Mouse (Mus musculus) adrenal gland, postnatal 25 days (tissue): ENCODE measurements around the gene Rnf183. TPM values are rescaled to one million over a fixed set of nuclear protein-coding genes. Genes with fewer than 3 reads are reported as not detected.

Source experiments
- DNase-seq: peaks from one replicate; pipeline ENCODE4 v3.0.0; 2021; ENCODE audit warnings: mixed read lengths
- total RNA-seq: library from RNA; stranded (reverse); gene quantifications from 2 replicates; pipeline ENCODE4 v1.2.3, GENCODE M21; 2021

The Rnf183 gene
- total RNA-seq, 1 experiment from 2014 or later = not detected

DNA sequence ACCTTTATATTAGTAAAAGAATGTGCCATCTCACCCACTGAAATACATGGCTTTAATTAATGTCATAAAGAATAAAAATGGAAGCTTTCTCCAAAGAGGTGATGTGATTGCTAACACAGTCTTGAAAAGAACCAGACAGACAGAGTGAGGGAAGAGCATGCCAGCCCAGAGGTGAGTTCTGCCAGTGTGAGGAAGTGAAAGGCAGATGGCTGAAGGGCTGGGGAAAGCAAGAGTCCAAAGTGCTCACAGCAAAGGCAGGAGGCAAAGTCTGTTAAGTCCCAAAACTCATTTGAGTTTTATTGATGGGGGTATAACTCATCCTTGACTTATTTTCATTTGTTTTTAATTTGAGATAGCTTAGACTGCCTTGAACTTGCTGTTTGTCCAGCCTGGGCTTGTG lies 4.4 kb downstream of the Rnf183 start:
- no peak for DNase-seq

DNA sequence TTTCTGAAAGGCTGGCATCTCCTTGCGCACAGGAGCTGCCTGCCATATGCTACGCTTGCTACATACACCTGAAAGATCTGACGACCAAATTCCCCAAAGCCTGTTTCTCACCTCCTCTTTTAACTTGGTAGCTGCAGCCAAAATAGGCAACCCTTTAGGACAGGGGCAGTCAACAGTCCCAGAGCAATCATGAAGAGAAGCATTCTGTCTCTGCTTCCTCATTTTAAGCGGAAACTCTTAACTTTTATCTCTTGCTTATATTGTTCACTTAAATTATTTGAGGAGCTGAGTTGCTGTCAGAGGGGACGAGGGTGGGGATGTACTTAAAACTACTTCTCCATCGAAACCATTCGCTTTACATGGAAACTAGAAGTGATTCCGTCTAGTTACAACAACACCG lies 5.4 kb downstream of the Rnf183 start:
- no peak for DNase-seq

DNA sequence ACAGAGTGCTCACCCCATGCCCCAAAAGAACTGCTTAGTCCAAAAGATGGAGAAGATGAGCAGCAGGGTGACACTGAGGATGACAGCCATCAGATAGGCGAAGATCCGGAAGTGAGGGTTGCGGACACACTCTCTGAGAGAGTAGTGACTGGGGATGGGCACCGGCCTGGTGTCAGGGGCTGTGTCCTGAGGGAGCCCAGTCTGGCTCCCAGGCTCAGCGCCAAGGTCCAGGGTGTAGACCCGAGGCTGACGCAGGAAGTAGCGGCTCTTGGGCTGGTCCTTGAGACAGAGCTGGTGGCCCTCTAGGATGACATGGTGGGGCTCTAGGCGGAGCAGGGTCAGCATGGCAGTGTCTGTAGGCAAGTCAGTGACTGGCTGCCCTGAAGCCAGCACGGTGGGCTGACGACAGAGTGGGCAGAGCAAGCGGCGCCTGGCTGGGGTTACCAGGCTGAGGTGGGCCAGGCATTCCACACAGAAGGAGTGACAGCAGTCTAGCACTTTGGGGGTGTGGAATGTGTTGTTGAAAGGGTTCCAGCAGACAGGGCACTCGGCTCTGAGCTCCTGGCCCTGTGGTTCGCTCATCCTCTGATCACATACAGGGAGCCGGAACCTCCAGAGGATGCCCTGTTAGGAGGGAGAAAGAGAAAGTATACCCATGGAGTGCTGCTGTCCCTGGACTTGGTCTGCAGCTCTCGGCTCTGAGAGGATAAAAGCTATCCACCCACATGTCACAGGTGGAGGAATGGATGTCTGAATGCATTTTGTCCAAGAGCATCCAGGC lies 6.9 kb downstream of the Rnf183 start:
- DNase-seq = no peak

DNA sequence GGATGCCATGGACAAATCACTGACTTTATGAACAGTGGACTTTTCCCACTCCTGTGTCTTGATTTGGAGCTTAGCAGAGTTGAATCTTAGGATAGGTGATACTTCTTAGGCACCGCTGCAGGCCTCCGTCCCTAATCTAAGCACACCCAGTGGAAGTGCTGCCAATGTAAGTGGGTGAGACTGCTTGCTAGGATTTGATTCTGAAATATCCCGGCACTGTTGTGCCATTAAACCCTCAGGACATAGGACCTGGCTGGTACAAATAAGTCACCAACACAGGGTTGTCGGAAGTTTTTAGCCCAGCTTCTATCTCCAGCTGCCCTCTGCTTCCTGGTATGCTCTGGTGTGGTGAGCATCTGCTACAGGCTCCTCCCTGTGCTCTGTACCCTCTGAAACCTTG lies 9.2 kb downstream of the Rnf183 start:
- DNase-seq = no peak

DNA sequence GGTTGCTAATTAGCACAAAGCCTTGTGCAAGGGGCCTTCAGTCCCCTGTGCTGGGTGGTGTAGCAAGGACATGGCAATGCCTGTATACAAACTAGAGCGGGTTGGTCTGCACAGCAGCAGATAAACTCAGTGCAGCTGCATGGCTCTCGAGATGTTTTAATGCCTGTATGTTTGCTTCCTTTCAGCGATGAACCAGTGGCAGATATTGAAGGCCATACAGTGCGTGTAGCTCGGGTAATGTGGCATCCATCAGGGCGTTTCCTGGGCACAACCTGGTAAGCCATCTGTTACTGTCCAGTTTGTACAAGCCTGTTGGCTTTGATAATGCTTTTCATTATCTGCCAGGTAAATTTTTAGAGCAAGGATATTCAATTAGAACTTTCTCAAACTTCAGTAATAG lies 16.0 kb downstream of the Rnf183 start:
- no peak for DNase-seq

DNA sequence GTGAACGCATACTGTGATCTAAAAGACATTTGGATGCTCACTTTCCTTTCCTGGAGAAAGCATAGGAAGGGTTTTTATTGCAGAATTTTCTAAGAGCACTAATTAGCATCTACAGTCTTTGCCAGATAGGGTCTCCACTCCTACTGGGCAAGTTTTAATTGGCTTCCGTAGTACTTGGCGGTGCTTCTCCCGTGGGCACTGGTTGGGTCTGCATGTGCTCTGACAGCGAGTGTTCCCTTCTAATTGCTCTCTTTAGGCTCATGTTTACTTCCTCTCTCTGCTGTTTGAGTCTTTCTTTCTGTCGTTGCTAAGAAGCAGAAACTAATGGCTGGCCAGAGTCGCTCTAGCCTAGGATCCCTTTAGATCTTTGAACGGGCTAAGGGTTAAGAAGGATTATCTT lies 16.6 kb downstream of the Rnf183 start:
- DNase-seq = no peak

DNA sequence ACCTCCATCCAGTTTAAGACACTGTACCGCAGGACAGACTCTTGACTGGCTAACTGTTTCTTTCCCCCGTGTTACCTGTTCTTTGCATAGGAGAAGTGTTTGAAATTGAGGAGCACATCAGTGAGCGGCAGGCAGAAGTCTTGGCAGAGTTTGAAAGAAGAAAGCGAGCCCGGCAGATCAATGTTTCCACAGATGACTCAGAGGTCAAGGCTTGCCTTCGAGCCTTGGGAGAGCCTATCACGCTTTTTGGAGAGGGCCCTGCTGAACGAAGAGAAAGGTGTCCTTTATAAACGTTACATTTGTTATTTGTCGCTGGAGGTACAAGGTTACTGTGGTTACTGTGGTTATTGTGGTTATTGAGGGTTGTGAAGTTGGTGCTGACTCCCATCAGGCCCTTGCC lies 23.4 kb downstream of the Rnf183 start:
- DNase-seq = peak; percentile 47

DNA sequence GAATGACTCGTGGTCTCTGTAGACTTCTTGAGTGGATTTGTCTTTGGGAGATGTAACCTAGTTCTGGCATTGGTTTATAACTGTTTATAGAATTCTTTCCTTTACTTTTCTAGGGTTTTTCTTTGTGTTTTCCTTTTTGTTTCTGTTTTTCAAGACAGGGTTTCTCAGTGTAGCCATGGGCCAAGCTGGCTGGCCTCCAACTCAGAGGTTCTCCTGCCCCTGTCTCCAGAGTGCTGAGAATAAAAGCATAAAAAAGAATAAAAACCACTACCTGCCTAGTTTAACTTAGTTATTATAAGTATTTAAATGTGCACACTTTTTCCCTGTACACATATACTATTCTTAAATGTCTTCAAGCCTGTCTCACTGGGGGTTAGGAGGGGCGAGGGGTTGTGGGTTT lies 24.7 kb downstream of the Rnf183 start:
- no peak for DNase-seq

DNA sequence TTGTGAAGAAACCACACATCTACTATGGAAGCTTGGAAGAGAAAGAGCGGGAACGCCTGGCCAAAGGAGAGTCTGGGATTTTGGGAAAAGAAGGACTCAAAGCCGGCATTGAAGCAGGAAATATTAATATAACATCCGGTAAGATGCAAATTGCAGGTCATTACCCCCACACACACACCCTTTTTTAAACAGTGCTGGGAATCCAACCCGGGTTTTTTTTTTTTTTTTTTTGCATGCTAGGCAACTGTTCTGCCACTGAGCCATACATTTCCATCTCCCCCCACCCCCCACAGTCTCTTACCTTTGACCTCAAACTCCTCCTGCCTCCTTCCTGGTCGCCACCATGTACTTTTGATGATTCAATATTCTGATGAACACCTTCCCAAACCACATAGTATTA lies 25.4 kb downstream of the Rnf183 start:
- no peak for DNase-seq

DNA sequence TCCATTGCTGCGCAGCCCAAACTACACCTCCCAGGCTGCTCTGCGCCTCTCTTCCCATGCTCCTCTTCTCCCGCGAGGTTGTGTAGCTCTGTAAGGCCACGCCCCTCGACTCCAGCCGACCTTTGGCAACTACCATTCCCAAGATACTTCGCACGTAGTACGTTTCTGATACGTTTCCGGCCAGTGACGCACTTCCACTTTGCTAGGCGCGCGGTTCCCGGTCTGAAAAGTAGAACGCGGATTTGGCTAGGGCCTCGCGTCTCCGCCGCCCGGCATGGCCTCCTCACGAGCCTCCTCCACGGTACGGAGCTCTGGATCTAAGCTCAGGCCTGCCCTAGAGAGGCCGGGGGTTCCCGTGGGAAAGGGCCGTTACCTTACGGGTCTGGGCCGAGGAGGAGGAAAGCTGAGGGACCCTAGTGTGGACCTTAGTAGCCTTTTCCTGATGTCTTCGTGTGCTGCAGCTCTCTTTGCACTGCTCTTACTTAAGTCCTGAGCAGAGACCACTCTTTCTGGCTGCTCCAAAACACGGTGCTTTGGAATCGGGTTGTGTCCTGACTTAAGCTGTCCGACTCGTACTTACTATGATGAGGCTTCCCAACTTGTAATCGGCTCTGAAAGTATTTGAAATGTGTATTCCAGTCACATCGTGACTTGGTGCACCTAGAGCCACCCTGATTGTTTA lies 26.3 kb downstream of the Rnf183 start, which contains the start of the genes Cdc26 and Prpf4:
Gene Cdc26, minus strand, starts transcription at position 42 of the 682 bp plus-strand sequence.
Gene Prpf4, plus strand, starts transcription at position 197 of the 682 bp plus-strand sequence.
- peak; percentile 94 for DNase-seq

DNA sequence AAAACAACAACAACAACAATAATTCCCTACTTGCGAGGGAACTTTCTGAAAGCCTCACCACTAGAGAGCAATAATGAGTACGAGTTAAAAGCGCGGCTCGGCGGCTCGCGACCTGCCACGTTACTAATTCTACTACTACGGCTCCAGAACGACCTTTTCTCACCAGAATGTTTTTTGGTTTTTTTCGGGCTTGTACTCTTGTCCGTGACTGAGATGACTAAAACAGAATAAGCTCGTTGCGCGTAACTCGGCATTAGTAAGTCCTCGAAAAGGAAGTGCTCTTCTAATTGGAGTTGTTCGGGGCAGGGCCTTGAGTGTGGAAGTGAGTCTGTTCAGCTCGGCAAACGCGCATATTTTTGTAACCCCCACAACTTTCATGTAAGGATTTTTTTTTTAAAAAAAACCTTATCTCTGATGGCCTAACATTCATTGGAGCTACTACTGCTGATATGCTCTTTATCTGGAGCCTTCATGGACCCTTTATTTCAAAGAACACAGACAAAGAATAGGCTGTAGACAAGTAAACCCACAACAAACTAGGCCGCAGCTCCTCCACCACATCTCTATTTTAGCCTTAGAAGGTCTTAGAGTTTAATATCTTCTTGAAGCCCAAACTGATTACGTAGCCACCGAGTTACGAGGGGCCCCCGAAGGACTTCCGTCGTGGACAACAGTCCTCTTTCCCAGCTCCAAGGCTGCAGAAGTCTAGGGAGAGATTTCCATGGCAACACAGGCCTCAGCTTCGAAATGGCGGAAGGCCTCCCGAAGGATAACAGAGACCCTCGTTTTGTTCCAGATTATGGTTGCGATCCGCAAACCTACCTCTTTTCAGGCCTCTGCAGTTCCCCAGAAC lies 27.1 kb downstream of the Rnf183 start:
- DNase-seq = peak; percentile 53

DNA sequence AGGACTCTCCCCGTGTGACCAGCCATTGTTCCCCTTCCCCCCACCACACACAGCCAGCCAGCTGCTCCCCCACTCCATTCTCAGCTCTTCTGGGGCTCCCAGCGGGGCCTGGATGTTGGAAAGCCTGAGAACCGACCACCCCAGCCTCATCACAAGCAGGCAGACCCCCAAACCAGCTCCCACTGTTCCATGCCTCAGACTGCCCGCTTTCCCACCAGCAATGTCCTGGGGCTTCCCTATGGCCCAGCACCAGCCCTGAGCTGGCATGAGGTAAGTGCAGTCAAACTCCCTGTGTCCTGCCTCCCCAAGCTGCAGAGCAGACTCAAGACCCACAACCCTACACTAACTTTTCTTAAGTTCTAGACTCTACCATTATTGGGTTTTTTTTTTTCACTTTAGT lies 28.9 kb downstream of the Rnf183 start:
- DNase-seq = no peak

DNA sequence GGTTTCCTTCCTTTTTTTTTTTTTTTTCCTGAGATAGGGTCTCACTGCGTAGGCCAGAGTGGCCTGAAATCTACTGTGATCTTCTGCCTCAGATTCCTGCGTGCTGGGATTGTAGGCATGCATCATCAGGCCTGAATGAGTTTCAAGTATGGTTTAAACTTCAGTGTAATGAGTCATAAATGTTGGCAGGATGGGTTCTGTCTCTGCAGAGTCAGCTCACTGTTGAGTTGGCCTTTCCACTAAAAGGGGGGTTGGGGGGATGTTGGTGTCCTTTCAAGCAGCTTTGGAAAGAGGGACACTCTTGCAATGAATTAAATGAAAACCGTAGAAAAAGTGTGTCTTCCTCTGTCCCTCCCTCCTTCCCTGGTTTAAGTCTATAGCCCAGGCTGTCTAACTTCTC lies 36.1 kb downstream of the Rnf183 start:
- DNase-seq = peak; percentile 8

DNA sequence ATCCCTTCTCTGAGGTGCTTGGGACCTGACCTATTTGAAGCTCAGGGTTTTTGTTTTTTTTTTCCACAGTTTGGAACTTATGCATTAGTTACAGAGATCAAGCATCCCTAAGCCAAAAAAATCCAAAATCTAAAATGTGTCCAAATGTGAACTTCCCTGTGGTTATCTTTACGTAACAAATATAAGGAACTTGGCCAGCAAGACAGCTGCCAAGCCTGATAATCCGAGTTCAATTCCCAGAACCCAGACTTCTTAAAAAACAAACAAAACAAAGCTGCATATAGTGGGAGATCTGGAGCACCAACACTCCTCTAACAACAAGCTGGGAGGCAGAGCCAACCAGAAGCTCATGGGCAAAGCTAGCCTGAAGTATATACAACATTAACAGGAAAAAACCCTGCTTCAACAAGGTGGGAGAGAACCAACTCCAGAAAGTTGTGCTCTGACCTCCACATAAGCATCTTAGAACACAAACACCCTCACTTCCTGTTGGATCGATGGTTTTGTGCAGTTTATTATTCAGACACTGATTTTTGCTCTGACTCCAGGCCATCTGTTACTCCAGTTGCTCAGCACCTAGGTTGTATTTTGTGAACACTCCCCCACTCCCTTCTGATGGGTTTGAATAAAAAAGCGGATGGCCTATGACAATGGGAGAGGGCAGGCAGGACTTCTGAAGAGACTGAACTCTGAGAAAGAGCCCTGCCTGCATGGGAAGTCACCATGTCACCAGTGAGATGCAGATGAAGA lies 37.3 kb downstream of the Rnf183 start:
- no peak for DNase-seq

DNA sequence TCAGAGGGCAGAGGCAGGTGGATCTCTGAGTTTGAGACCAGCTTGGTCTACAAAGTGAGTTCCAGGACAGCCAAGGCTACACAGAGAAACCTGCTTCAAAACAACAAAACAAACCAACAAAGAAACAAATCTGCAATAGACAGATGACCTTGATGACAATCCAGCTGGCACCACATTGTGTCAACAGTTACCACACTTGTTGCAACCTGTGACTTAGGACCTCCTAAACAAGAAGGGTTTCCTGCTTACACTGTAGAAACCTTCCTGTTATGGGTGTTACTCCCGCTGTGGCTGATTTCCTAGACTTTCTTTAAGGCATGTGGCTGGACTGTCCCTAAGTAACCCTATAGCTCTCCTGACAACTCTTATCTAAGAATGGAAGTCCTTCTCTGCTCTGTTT lies 39.2 kb downstream of the Rnf183 start:
- no peak for DNase-seq

DNA sequence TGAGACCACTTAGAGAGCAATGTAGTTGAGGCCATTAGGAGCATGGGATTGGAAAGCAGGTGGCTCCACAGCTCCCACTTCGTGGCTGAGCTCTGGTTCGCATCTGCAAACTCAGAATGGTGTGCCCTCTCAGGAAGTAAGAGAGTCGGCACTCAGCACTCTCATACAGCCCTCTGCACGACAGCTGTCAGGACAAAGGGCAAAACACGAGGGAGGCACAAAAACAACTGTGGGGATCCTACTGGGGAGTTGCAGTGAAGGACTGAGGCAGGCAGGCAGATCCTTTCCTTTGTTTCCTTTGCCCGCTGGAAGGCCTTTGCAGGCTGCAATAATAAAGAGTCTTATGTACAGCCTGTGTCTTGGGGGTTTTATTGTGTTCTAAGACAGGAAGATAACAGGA lies 41.6 kb downstream of the Rnf183 start:
- no peak for DNase-seq

DNA sequence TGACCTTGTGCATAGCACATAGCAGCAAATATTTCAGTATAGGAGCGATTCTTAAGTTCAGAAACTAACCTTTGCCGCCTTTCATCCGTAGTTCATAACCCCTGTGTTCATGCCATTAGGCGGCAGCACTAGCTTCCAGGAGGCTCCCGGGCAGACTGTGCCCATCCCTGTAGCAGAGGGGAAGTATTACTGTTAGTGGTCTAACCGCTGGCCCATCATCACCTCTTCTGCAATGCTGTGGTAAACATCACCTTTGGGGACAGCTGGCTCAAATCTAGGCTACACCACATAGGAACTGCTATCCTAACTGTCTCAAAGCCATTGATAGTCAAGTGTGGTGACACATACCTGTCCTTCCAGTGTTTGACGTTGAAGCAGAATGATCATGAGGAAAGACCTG lies 43.2 kb downstream of the Rnf183 start:
- DNase-seq = no peak

DNA sequence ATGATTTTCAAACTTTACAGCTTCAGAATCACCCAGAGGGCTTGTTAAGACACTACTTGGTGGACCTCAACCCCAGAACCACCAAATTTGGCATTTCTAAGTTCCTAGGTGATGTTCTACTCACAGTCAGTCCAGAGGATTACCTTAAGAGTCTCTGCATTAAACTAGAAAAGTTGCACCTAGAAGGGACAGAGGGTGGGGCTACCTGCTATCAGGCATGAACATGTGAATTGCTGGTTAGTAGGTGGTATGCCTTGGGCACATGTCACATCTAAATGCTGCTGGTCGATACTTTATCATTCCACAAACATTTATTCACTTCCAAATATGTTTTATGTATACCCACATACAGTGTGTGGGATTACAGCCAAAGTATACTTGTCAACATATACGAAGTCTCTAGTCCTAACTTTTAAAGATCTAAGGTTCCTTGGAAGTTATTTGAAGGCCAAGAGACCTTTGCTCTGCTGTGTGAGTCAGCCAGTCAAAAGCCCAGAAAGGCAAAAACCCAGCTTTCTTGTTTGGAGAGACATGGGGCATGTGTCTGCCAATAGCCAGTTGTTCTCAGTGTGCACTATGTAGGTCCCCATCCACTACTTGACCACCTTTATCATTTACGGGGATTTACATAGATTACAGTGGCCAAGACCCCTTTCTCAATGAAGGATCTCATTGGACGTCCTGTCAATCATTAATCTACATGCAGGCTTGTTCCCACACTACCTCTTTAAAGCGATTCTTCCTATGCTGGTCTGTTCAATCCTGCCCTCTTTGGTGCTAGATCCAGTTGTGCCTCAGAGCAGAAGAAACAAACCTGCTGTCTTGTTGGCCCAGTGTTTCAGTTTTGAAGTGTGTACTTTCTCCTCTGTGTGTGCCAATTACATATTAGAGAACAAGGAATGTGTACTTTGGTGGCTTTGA lies 45.2 kb downstream of the Rnf183 start:
- no peak for DNase-seq

DNA sequence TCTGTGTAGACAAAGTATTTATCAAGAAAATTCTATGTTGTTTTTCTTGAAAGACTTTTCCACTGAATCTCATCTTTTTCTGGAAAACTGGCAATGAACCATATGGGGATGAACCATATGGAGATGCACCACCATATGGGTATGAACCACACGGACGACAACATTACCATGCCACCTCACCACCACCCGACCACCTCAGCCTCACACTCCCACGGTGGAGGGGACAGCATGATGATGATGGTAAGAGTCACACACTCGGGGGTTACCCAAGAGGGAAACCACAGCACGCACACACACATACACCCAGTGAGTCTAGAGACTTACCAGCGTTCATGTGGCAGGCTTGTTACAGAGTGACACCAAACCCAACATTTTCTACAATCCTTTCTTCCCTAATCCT lies 49.6 kb downstream of the Rnf183 start:
- no peak for DNase-seq

DNA sequence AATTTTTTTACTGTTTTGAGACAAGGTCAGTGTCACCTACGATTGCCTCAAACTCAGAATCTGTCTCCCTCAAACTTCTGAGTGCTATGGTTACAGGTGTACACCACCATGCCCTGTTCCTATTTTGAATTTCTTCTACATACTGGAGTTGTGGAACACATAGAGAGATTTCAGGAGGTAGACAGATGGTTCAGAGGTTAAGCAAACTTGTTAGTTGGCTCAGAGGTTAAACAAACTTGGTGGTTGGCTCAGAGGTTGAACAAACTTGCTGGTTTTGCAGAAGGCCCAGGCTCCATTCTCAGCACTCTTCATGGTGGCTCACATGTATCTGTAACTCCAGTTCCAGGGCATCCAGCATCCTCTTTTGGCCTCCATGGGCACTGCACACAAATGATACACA lies 50.9 kb downstream of the Rnf183 start:
- no peak for DNase-seq

DNA sequence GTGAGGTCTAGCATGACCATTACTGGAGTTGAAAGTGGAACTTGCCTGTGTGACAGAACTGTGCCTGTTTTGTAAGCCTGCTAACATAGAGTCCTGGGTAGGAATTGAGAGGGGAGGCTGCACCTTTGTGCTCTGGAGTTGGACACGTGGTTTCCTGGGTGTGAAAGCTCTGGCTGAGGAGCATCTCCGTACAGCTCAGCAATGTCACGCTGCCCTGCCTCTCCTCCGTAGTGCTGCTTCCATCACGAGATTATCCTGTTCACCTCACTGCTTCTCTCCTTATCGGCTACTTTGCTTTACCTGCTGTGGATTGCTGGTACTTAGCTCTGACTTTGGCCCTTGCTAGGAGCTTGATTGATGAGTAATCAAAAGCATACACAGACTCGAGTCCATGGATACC lies 51.3 kb downstream of the Rnf183 start:
- DNase-seq = no peak
